Mouse (Mus musculus) olfactory bulb, adult 2 months (tissue): Measurements from ENCODE around the gene Ube3b. TPM values are rescaled to one million over a fixed set of nuclear protein-coding genes. Genes with fewer than 3 reads are reported as not detected.

Experiments
- H3K27ac ChIP-seq: fragments of 200-500 bp; 2 replicates; pipeline ENCODE4 v1.5.1; 2012; ENCODE audit warnings: low read depth, low read length; ENCODE audit not compliant: insufficient read depth
- H3K4me1 ChIP-seq: fragments of 200-500 bp; 2 replicates; pipeline ENCODE4 v1.6.1; 2012; ENCODE audit warnings: low read length; ENCODE audit not compliant: control insufficient read depth, insufficient read depth
- H3K4me3 ChIP-seq: fragments of 200-500 bp; 2 replicates; pipeline ENCODE4 v1.5.1; 2012; ENCODE audit warnings: mild to moderate bottlenecking, low read depth, low read length, moderate library complexity; ENCODE audit not compliant: insufficient read depth
- CTCF ChIP-seq: fragments of 200-500 bp; IDR thresholded peaks from 2 replicates; pipeline ENCODE4 v1.5.1; 2012; ENCODE audit warnings: low read depth, mild to moderate bottlenecking, low read length, moderate library complexity; ENCODE audit not compliant: insufficient read depth
- POLR2A ChIP-seq: fragments of 200-500 bp; IDR thresholded peaks from 2 replicates; pipeline ENCODE4 v1.6.1; 2012; ENCODE audit warnings: mild to moderate bottlenecking, low read depth, low read length, moderate library complexity; ENCODE audit not compliant: insufficient read depth
- WGBS: fragments of 180-500 bp; shearing (Covaris S2); methylation state at CpG from one replicate; pipeline ENCODE4 v1.1.7; 2018; 5-methylcytosine and 5-hydroxymethylcytosine counted together
- polyA plus RNA-seq: library from polyadenylated mRNA; stranded (reverse); fragments of >200 nt; gene quantifications from 2 replicates; pipeline ENCODE4 v1.2.4, GENCODE M21; 2012; ENCODE audit warnings: low replicate concordance; ENCODE audit not compliant: missing spikeins, insufficient read depth, insufficient read length

Ube3b gene
- polyA plus RNA-seq, 1 experiment, result 59.2 TPM

- Histone ChIP-seq H3K27ac (no peak overlapping the region), H3K4me1 (peaks cover 8% of the 10 kb centered on the region), H3K4me3 (no peak overlapping the region)
- WGBS, result 42% methylated on average over 10 of the region's 10 CpGs
- TF ChIP-seq POLR2A, result no peak
Measured at GRCm38 (mm10) chr5:114358833-114359232, 21.6 kb upstream of the Ube3b start.

- Histone ChIP-seq H3K27ac (no peak overlapping the region), H3K4me1 (peaks cover 8% of the 10 kb centered on the region), H3K4me3 (no peak overlapping the region)
- no peak for TF ChIP-seq CTCF
- no peak for TF ChIP-seq POLR2A
- WGBS, result 88% methylated on average over 8 of the region's 8 CpGs
Measured at GRCm38 (mm10) chr5:114359586-114359985, 20.8 kb upstream of the Ube3b start.

- TF ChIP-seq POLR2A (no peak), CTCF (no peak)
- WGBS, result 85% methylated on average over 15 of the region's 15 CpGs
- no peak overlapping the region for H3K4me3 ChIP-seq
- H3K4me1 ChIP-seq, result peaks cover 8% of the 10 kb centered on the region
- no peak overlapping the region for H3K27ac ChIP-seq
Measured at GRCm38 (mm10) chr5:114360968-114361367, 19.4 kb upstream of the Ube3b start.

- H3K27ac ChIP-seq, result no peak overlapping the region
- TF ChIP-seq CTCF (no peak), POLR2A (no peak)
- H3K4me3 ChIP-seq, result no peak overlapping the region
- H3K4me1 ChIP-seq, result peaks cover 8% of the 10 kb centered on the region; the same call in 1 of the 2 replicates
- 81% methylated on average over 23 of the region's 23 CpGs for WGBS
Measured at GRCm38 (mm10) chr5:114365043-114365752, 15.2 kb upstream of the Ube3b start.

GRCm38 (mm10) chr5:114368121-114368520 lies 12.3 kb upstream of the Ube3b start:
- no peak overlapping the region for H3K27ac ChIP-seq
- TF ChIP-seq POLR2A, result no peak
- TF ChIP-seq CTCF, result no peak
- H3K4me1 ChIP-seq, result peaks cover 21% of the 10 kb centered on the region
- 90% methylated on average over 14 of the region's 14 CpGs for WGBS
- no peak overlapping the region for H3K4me3 ChIP-seq

- no peak for TF ChIP-seq POLR2A
- no peak for TF ChIP-seq CTCF
- Histone ChIP-seq H3K4me1 (peaks cover 23% of the 10 kb centered on the region), H3K4me3 (no peak overlapping the region), H3K27ac (no peak overlapping the region)
- WGBS, result 85% methylated on average over 16 of the region's 16 CpGs
Measured at GRCm38 (mm10) chr5:114368803-114369496, 11.5 kb upstream of the Ube3b start.

- H3K4me3 ChIP-seq, result no peak overlapping the region
- H3K27ac ChIP-seq, result no peak overlapping the region
- TF ChIP-seq CTCF, result no peak
- no peak for TF ChIP-seq POLR2A
- 70% methylated on average over 9 of the region's 9 CpGs for WGBS
- H3K4me1 ChIP-seq, result peaks cover 25% of the 10 kb centered on the region
Measured at GRCm38 (mm10) chr5:114369921-114370320, 10.5 kb upstream of the Ube3b start.

GRCm38 (mm10) chr5:114370371-114370776 lies 10.0 kb upstream of the Ube3b start:
- 52% methylated on average over 9 of the region's 9 CpGs for WGBS
- H3K27ac ChIP-seq, result no peak overlapping the region

GRCm38 (mm10) chr5:114371331-114371730 lies 9.1 kb upstream of the Ube3b start:
- H3K27ac ChIP-seq, result no peak overlapping the region
- 91% methylated on average over 3 of the region's 3 CpGs for WGBS
- H3K4me3 ChIP-seq, result no peak overlapping the region
- peaks cover 32% of the 10 kb centered on the region for H3K4me1 ChIP-seq
- TF ChIP-seq POLR2A (no peak), CTCF (no peak)

More at GRCm38 (mm10) chr5:114370371-114370776, 10.0 kb upstream of the Ube3b start:
- H3K4me1 ChIP-seq, result peaks cover 26% of the 10 kb centered on the region
- no peak for TF ChIP-seq POLR2A
- TF ChIP-seq CTCF, result no peak
- no peak overlapping the region for H3K4me3 ChIP-seq
